Mouse (Mus musculus) embryonic facial prominence, embryonic 11.5 days (tissue): ENCODE measurements at regions not wholly inside any gene's neighbourhood (a gene's known extent, or its start where the extent isn't known, plus 50 kb on each side); places are given as distances from the start of the nearest gene placed in this dataset.

Experiments
- ATAC-seq: fragments of 200-750 bp; cut with Nextera tagmentation; replicated peaks from 2 replicates; pipeline ENCODE4 v1.8.0; 2017; ENCODE audit warnings: low read depth; ENCODE audit not compliant: insufficient number of reproducible peaks, low FRiP score, low TSS enrichment
- DNase-seq: peaks from one replicate; pipeline ENCODE4 v3.0.0-alpha.2; 2015; ENCODE audit warnings: low spot score
- H3K27ac ChIP-seq: fragments of 300-500 bp; sonication (generic); replicated peaks from 2 replicates; pipeline ENCODE4 v1.5.1; 2014; ENCODE audit warnings: mild to moderate bottlenecking, low read depth, low read length, control low read depth
- H3K27me3 ChIP-seq: fragments of 300-500 bp; sonication (generic); 2 replicates; pipeline ENCODE4 v1.6.1; 2014; ENCODE audit warnings: mild to moderate bottlenecking, low read length, moderate library complexity, mixed read lengths; ENCODE audit not compliant: control insufficient read depth, insufficient read depth
- H3K36me3 ChIP-seq: fragments of 300-500 bp; sonication (generic); replicated peaks from 2 replicates; pipeline ENCODE4 v1.6.1; 2014; ENCODE audit warnings: low read depth, mild to moderate bottlenecking, low read length, moderate library complexity, mixed read lengths; ENCODE audit not compliant: control insufficient read depth, insufficient read depth
- H3K4me1 ChIP-seq: fragments of 300-500 bp; sonication (generic); 2 replicates; pipeline ENCODE4 v1.6.1; 2014; ENCODE audit warnings: low read length, mixed read lengths; ENCODE audit not compliant: control insufficient read depth, insufficient read depth
- H3K4me2 ChIP-seq: fragments of 300-500 bp; sonication (generic); 2 replicates; pipeline ENCODE4 v1.6.1; 2014; ENCODE audit warnings: low read depth, mild to moderate bottlenecking, control low read depth, low read length, moderate library complexity
- H3K4me3 ChIP-seq: fragments of 300-500 bp; sonication (generic); 2 replicates; pipeline ENCODE4 v1.5.1; 2014; ENCODE audit warnings: low read depth, low read length, control low read depth
- H3K9ac ChIP-seq: fragments of 300-500 bp; sonication (generic); replicated peaks from 2 replicates; pipeline ENCODE4 v1.6.1; 2014; ENCODE audit warnings: mild to moderate bottlenecking, control low read depth, low read length
- H3K9me3 ChIP-seq: fragments of 300-500 bp; sonication (generic); replicated peaks from 2 replicates; pipeline ENCODE4 v1.6.1; 2016; ENCODE audit warnings: mild to moderate bottlenecking, low read length, inconsistent platforms, mixed read lengths; ENCODE audit not compliant: control insufficient read depth
- WGBS: fragments of 180-500 bp; shearing (Covaris S2); extraction: QIAGEN DNeasy Blood & Tissue Kit; methylation state at CpG from one replicate; pipeline ENCODE4 v1.1.7; 2014; 5-methylcytosine and 5-hydroxymethylcytosine counted together

DNA sequence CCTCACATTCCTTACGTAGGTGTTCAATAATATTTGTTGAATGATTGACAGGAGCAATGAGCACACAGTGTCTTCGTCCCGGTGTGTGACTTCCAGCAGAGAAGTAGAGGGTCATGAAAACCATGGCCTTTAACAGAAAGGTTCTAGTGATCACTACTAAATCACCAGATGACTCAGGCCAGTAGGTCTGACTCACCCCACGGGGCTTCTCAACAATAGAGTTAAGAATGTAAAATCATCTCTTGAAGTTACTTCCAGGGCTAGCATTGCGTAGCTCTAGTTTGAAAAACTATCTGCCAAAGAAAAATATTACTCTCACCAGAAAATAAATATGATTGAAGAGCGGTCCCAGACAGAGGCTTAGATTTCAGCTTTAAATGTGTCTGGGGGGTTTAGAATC, 376.4 kb downstream of the Efna5 start:
- no peak overlapping the region for H3K4me3 ChIP-seq
- DNase-seq: no peak
- no peak overlapping the region for H3K27ac ChIP-seq
- H3K9me3 ChIP-seq: no peaks in the 10 kb centered on the region
- no peak for ATAC-seq
- no peak overlapping the region for H3K9ac ChIP-seq
- no peaks in the 10 kb centered on the region for H3K36me3 ChIP-seq
- no peaks in the 10 kb centered on the region for H3K4me1 ChIP-seq
- WGBS: 66% methylated on average over 6 of the region's 6 CpGs
- H3K4me2 ChIP-seq: no peak overlapping the region
- H3K27me3 ChIP-seq: no peaks in the 10 kb centered on the region

DNA sequence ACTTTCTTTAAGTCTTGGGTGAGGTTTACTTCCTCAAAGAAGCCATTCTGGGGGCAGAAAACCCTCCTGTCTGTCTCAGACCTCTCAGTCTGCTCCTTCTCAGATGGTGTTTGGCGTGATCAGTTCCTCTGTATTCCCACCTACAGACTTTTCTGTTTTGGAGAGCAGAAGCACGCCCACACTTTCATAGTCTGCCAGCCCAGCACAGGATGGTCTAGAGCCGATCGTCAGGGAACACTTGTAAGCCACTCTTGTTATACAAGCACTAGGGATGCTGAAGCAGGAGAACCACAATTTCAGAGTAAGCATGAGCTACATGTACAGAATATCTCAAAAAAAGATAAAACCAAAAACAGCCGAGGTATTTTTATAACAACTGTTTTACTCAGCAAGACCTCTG, 410.4 kb downstream of the Efna5 start:
- Histone ChIP-seq H3K27me3 (no peaks in the 10 kb centered on the region), H3K4me3 (no peak overlapping the region), H3K27ac (no peak overlapping the region), H3K4me1 (no peaks in the 10 kb centered on the region), H3K9ac (no peak overlapping the region), H3K36me3 (no peaks in the 10 kb centered on the region), H3K4me2 (no peak overlapping the region), H3K9me3 (no peaks in the 10 kb centered on the region)
- DNase-seq (no peak), ATAC-seq (no peak)
- WGBS: 92% methylated on average over 5 of the region's 5 CpGs

DNA sequence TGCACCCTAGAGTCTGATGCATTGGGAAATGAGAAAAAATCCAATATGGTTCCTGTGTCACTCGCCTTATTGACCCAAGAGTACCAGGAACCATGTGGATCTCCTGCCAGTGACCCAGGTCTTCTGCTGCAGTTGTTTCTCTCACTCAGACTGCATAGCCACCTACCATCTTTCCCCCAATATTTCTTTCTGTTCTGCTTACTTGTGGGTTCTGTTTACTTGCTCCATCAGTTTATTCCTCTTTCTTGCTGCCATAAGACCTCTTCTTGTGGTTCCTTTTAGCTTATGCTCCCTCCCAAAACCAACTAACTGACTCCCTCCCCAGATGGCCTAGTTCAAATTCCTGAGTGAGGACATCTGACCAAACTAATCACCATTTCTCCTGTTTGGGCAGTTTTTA, 411.8 kb downstream of the Efna5 start:
- Histone ChIP-seq H3K9me3 (no peaks in the 10 kb centered on the region), H3K9ac (no peak overlapping the region), H3K4me2 (no peak overlapping the region), H3K27ac (no peak overlapping the region), H3K36me3 (no peaks in the 10 kb centered on the region), H3K4me3 (no peak overlapping the region), H3K4me1 (no peaks in the 10 kb centered on the region), H3K27me3 (no peaks in the 10 kb centered on the region)
- DNase-seq: no peak
- no peak for ATAC-seq
- 94% methylated on average over 1 of the region's 1 CpGs for WGBS

DNA sequence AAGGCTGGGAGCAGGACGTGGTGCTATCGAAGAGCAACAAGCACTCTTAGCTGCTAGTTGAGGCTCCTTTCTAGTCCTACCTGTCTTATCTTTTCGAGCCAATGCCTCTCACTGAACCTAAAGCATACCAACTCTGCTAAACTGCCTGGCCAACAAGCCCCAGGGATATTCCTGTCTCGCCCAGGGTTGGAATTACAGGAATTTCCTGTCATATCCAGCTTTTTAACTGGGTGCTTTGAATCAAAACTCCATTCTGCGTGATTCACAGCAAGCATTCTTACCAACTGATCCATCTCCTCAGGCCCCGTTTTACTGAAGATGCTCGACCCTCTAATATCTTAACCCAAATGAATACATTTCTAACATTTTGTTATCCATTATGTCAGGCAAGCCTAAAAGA, 412.3 kb downstream of the Efna5 start:
- Histone ChIP-seq H3K9ac (no peak overlapping the region), H3K4me1 (no peaks in the 10 kb centered on the region), H3K4me2 (no peak overlapping the region), H3K9me3 (no peaks in the 10 kb centered on the region), H3K27me3 (no peaks in the 10 kb centered on the region), H3K27ac (no peak overlapping the region), H3K4me3 (no peak overlapping the region), H3K36me3 (no peaks in the 10 kb centered on the region)
- ATAC-seq (no peak), DNase-seq (no peak)
- 65% methylated on average over 7 of the region's 7 CpGs for WGBS

DNA sequence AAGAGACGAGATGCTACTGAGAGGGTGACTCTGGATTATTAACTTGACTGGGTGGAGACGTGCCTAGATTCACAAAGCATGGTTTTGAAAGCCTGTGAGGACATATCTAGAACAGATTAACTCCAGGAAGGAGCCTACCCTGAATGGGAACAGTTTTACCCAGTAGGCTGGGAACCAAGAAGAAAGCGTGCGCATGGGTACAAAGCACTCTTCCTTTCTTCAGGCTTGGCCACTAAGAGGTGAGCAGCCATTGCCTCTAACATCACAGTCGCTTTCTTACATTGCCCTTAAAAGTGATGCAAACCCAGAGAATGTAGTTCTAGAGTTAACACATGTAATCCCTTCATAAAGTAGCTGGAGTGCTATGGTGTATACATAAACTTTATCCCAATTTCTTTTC, 414.0 kb downstream of the Efna5 start:
- no peaks in the 10 kb centered on the region for H3K4me1 ChIP-seq

DNA sequence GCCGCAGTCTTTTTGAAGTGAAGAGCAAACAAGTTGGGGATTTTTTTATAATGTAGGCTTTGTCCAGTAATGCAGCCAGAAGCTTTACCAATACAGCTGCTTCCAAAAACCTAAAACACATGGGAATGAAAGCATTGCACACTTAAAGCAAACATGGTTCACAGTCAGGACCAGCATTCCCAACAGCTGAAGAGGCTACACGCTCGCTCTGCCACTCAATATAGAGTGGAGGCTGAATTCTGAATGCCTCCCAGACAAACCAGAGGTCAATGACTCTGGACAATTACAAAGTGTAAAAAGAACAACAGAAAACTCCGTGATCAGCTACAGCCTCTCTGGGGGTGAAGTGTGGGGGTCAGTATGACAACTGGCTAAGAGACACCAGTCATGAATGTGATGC, 416.1 kb downstream of the Efna5 start:
- DNase-seq (no peak), ATAC-seq (no peak)
- Histone ChIP-seq H3K4me3 (no peak overlapping the region), H3K4me1 (no peaks in the 10 kb centered on the region), H3K9ac (no peak overlapping the region), H3K27ac (no peak overlapping the region), H3K36me3 (no peaks in the 10 kb centered on the region), H3K27me3 (no peaks in the 10 kb centered on the region), H3K4me2 (no peak overlapping the region), H3K9me3 (no peaks in the 10 kb centered on the region)
- 58% methylated on average over 4 of the region's 4 CpGs for WGBS

More for the DNA sequence above, 414.0 kb downstream of the Efna5 start:
- no peaks in the 10 kb centered on the region for H3K9me3 ChIP-seq
- H3K4me3 ChIP-seq: no peak overlapping the region
- ATAC-seq (no peak), DNase-seq (no peak)
- no peaks in the 10 kb centered on the region for H3K27me3 ChIP-seq
- H3K9ac ChIP-seq: no peak overlapping the region
- H3K4me2 ChIP-seq: no peak overlapping the region
- H3K27ac ChIP-seq: no peak overlapping the region
- no peaks in the 10 kb centered on the region for H3K36me3 ChIP-seq
- WGBS: 84% methylated on average over 5 of the region's 5 CpGs

DNA sequence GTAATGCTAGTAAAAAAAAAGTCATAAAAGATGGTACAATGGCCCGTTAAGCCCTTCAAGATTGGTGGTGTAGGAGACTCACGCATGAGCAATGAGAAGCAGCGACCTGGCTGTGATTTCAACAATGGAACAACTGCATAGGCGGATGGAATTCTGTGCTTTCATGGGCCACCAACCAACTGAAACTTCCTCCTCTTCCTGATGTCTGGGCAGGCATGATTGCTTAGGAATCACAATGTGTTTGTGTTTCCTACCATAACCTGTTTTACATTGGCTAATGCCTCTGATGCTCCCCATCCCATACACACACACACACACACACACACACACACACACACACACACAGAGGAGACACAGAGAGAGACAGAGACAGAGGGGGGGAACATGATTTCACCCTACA, 416.9 kb downstream of the Efna5 start:
- Histone ChIP-seq H3K27me3 (no peaks in the 10 kb centered on the region), H3K36me3 (no peaks in the 10 kb centered on the region), H3K4me2 (no peak overlapping the region), H3K4me1 (no peaks in the 10 kb centered on the region), H3K27ac (no peak overlapping the region), H3K4me3 (no peak overlapping the region), H3K9me3 (no peaks in the 10 kb centered on the region), H3K9ac (no peak overlapping the region)
- 90% methylated on average over 4 of the region's 4 CpGs for WGBS
- ATAC-seq (no peak), DNase-seq (no peak)

DNA sequence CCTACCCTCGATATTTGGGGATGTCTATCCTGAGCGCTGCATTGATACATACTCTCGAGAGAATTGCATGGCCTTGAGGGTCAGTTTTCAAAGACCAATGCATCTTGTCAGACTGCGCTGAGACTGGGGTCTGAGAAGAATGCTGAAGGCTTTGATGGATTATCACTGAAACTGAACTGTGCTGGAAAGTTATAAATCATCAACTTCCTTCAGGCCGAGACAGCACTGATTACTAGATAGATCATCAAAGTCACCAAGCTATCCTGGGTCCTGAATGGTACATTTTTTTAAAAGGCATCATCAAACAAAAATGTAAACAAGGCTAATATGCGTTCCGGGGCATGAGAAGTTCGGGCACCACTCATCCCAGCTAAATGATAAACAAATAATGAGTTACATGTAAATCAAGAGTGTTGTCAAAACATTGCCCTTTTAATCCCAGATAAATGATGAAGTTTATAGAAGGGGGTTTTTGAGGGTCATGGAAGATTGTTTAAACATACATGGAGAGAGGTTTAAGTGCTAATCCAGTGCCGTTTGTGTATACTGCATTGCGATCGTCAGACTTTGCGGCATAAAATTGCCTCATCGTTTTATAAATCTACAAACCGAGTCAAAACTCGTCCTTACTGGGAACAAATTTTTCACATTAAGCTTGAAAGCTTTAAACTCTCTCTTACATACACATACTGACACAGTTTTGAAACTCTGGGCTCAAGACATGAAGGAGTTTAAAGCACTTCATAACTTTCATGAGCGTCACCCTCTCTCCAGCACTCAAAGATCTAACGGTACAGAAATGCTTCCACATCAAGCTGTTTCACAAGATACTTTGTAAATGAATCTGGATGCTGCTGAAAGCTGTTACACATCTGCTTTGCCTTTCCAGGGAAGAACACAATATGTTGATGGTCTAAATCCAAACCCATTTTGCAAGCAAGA, 419.5 kb downstream of the Efna5 start:
- H3K4me3 ChIP-seq: no peak overlapping the region
- H3K4me1 ChIP-seq: no peaks in the 10 kb centered on the region
- H3K27ac ChIP-seq: no peak overlapping the region
- H3K9ac ChIP-seq: no peak overlapping the region
- no peaks in the 10 kb centered on the region for H3K9me3 ChIP-seq
- no peaks in the 10 kb centered on the region for H3K36me3 ChIP-seq
- H3K27me3 ChIP-seq: no peaks in the 10 kb centered on the region
- no peak overlapping the region for H3K4me2 ChIP-seq
- WGBS: 63% methylated on average over 17 of the region's 17 CpGs
- ATAC-seq: no peak
- peak; percentile 19 for DNase-seq
